Mouse (Mus musculus): ENCODE data around the gene Acr. TPM values are rescaled to one million over a fixed set of nuclear protein-coding genes. Genes with fewer than 3 reads are reported as not detected.
A peak's percentile ranks its signal among the peaks of the same experiment; 100 is the strongest.

Gene Acr
- total RNA-seq, 2 experiments from 2014 or later: 0.49 to 0.54 TPM

DNA sequence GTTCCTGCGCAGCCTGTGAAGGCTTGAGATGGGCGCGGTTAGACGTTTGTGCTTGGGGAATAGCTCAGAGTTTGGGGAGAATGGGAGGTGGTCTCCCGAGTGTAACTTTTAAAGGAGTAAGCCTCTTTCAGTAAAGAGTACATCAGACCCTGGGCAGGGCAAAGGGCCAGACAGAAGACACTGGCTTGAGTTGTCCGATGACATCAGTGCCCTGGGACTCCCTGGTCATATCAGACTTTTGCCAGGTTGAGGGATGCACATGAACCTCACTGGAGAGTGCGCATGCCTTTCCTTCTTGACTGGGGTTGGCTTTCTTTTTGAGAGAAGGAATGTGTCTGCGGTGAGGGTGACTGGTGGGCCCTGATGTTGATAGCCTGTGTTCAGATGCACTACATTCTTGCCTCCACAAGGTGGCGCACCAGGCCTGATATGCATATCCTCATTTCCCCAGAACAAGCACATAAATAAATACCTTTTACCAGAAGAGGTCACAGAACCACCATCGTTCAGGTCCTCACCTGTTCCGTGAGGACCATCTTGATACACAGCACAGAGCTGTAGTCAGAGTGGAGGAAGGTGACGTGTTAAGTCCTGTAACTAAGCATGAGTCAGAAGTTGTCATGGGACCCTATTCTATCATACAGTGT, 54.3 kb downstream of the Acr start:
- peak in 1 of 2 experiments; percentile 19 for DNase-seq (ENCODE audit: low spot score in 2 of 2)

DNA sequence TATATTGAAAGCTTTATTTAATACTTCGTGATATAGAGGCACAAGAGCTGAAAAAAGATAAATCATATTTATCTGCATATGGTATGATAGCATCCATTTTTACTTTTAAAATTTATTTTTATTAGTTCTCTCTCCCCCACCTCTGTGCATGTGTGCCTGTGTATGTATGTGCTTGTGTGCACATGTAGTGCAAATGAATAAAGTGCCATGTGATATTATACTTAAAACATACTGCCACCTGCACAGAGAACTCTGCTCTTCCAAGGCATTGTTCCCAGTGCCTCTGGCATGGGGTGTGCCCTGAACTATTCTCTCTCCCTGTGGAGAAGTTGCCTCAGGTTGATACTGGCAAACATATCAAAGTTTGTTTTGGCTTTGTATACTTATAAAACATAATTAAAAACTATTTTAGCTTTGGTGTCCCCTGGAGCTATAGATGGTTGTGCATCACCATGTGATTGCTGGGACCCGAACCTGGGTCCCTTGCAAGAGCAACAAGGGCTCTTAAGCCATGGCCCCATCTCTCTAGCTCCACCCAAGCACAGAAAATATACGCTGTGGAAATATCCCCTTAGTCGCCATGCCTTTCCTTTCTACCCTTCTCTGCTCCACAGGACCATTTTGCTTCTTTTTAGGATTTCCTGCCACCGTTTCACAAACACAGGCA, 55.0 kb downstream of the Acr start:
- DNase-seq (ENCODE audit: low spot score in 2 of 2): no peak

DNA sequence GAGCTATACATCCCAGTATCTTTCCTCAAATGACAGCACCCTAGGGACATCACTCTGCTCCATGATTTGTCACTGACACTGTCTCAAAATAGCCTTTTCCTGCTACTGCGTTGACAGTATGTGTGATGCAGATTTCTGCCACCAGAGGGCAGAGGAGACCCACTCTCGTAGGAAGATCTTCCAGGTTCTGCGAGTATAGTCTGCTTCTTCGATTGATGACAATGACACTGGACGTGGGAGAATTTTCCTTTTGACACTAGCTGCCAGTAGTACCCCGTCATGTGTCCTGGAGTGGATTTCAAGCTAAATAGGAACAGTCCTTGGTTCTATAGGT, 55.5 kb downstream of the Acr start:
- DNase-seq (ENCODE audit: low spot score in 2 of 2): peak; percentile 58 to 67

Other genes with a start within 250 kb of the Acr start
- gene Adm2, start 245.6 kb upstream of the Acr start, total RNA-seq (2021): not detected
- gene Miox, start 233.9 kb upstream of the Acr start, total RNA-seq (2021): not detected
- 10 to 100 TPM; 45.7 to 47.7 TPM for gene Lmf2, start 212.7 kb upstream of the Acr start, total RNA-seq (2021)
- 10 to 100 TPM; 83.5 to 87.3 TPM for gene Ncaph2, start 212.6 kb upstream of the Acr start, total RNA-seq (2021)
- gene Sco2, start 194.5 kb upstream of the Acr start, total RNA-seq (2021): 10 to 100 TPM; 11.1 to 12.0 TPM
- under 1 TPM; 0.26 to 0.32 TPM for gene Tymp, start 191.3 kb upstream of the Acr start, total RNA-seq (2021)
- under 1 TPM; 0.44 to 0.71 TPM for gene Odf3b, start 189.0 kb upstream of the Acr start, total RNA-seq (2021)
- not detected for gene Klhdc7b, start 183.4 kb upstream of the Acr start, total RNA-seq (2021)
- gene Syce3, start 157.8 kb upstream of the Acr start, total RNA-seq (2021): not detected
- 100 to 1,000 TPM; 189 to 210 TPM for gene Cpt1b, start 142.5 kb upstream of the Acr start, total RNA-seq (2021)
- 1 to 10 TPM in 1 of 2 experiments, under 1 TPM in 1; 0.83 to 1.2 TPM for gene C730034F03Rik, start 138.7 kb upstream of the Acr start, total RNA-seq (2021)
- gene Gm44502, start 138.6 kb upstream of the Acr start, total RNA-seq (2021): 1 to 10 TPM; 1.7 TPM
- 10 to 100 TPM; 35.8 to 51.0 TPM for gene Chkb, start 138.4 kb upstream of the Acr start, total RNA-seq (2021)
- under 1 TPM; 0.31 to 0.32 TPM for gene Mapk8ip2, start 114.4 kb upstream of the Acr start, total RNA-seq (2021)
- 10 to 100 TPM; 13.6 to 15.2 TPM for gene Arsa, start 90.9 kb upstream of the Acr start, total RNA-seq (2021)
- 10 to 100 TPM; 30.4 to 35.7 TPM for gene Shank3, start 68.7 kb upstream of the Acr start, total RNA-seq (2021)
- gene Rabl2, start 23.6 kb downstream of the Acr start, total RNA-seq (2021): 10 to 100 TPM in 1 of 2 experiments, 1 to 10 TPM in 1; 8.1 to 10.2 TPM

Data from gastrocnemius, postnatal 4 days (tissue).